Mouse (Mus musculus) spleen, adult 10 weeks (tissue): ENCODE measurements around the gene Ccdc87. TPM values are rescaled to one million over a fixed set of nuclear protein-coding genes. Genes with fewer than 3 reads are reported as not detected.

Experiments
- polyA plus RNA-seq: library from polyadenylated mRNA; stranded (reverse); fragments of 350-450 nt; fragmentation: Illumina TruSeq; extraction: RNeasy Lipid Tissue Mini Kit (QIAGEN cat#74804); gene quantifications from one replicate; pipeline ENCODE4 v1.2.3, GENCODE M21; 2015; ENCODE audit warnings: low replicate concordance; ENCODE audit not compliant: insufficient read depth

Ccdc87 gene
- 0.07 TPM for polyA plus RNA-seq

DNA sequence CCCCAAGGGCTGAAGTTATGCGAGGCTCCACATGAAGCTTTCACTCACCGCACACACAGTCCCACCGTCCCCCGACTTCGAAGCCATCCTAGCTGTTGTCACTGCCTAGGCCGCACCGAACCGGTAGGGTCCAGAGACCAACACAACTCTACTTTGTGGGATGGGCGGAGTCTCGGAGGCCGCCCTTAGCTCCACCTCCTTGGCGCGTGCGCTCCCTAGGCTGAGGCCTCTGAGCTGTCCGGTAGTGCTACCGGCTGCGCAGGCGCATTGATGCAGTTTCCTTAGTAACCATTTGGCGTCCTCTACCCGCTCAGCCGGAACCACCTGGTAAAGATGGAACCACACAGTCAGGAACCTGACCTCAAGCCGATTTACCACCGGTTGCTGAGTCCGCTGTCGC, at the start of gene Ccdc87, which contains the start of gene Ccs:
Gene Ccdc87, plus strand, starts transcription at position 218 of the 400 bp plus-strand sequence.
Gene Ccs, minus strand, starts transcription at position 184 of the 400 bp plus-strand sequence.

DNA sequence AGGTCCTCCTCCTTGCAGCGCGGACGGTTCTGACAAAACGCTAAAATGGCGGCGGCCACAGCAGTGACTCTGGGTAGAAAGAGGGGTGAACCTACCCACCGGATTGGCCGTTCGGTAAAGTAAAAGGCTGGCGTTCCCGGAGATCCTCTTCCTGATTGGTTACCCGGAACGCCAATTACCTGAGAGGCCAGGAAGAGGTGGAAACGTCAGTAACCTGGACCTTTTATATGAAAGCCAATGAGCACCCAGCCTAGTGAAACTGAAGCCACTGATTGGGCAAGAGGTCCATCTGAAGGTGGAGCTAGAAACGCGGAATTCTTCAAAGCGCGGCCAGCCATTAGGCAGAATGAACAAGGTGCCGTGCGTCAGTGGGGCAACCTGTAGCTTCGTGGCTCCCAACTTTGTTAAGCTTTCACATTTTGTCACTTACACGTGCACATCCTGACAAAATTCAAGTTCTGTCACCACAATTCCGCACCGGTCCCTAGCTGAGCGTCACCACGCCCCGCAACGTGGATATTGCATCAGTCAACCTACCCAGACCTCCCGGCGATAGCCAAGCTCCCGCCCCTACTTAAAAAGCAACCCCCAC, 45.2 kb upstream of the Ccdc87 start, which contains the start of gene Rbm4:
Gene Rbm4, minus strand, starts transcription at position 71 of the 592 bp plus-strand sequence.

GRCm38 (mm10) chr19:4811063-4811908, 27.9 kb upstream of the Ccdc87 start, which contains the start of the genes Gm21992 and Rbm14:
TSS of gene Gm21992 (minus strand) at chr19:4811612.
TSS of gene Rbm14 (minus strand) at chr19:4811634.

DNA sequence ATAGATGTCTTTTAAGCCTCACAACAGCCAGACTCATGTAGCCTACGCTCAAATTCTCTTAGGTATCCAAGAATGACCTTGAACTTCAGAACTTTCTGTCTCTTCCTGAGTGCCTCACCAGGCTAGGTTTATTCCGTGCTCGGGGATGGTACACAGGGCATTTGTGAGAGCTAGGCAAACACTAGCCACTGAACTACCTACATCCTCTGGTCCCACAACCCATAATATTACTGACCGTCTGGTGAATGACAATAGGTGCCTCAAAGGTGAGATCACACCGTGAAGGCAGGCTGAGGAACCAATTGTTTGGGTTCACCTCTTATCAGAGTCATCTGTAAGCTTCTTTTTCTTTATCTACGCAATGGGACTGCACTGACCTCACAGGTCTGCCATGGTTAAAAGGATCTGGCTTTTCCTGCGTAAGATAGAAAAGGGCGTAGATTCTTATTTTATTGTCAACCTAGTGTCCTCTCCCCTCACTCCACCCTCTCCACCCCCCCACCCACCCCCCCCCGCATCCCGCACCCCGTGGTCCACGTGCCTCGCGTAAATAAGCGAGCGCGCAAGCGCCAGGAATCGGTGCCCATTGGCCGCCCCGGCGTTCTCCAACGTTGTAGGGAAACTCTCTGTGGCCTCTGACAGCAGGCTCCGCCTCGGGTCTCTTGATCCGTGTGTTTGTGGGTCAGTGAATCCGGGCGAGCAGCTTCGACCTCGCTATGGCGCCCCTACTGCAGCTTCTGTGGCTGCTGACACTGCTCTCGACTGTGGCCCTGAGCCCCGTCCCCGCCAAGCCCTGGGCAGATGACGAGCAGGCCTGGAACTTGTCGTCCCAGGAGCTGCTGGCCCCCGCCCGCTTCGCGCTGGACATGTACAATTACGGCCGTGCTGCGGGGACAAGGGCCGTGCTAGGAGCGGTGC, 15.6 kb downstream of the Ccdc87 start, which contains the start of gene Ctsf:
Gene Ctsf, plus strand, starts transcription at position 579 of the 918 bp plus-strand sequence.

DNA sequence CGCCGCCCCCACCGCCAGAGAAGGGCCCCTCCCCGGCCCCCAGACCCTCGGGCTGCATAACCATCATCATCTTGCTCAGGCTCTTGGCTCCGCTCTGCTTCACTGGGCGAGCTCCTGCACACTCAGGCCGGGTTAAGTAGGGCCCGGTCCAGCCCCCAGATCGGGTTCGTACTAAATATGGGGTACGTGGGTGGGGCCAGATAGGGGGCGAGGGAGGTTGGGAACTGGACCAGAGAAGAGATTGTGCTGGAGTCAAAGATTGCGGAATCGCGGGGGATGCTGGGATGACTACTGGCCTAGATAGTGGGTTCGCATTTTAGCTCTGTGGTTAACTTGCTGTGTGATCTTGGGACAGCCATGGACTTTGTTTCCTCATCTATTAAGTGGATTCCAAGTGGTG, 38.6 kb downstream of the Ccdc87 start, which contains the start of gene Actn3:
Gene Actn3, minus strand, starts transcription at position 125 of the 400 bp plus-strand sequence.

DNA sequence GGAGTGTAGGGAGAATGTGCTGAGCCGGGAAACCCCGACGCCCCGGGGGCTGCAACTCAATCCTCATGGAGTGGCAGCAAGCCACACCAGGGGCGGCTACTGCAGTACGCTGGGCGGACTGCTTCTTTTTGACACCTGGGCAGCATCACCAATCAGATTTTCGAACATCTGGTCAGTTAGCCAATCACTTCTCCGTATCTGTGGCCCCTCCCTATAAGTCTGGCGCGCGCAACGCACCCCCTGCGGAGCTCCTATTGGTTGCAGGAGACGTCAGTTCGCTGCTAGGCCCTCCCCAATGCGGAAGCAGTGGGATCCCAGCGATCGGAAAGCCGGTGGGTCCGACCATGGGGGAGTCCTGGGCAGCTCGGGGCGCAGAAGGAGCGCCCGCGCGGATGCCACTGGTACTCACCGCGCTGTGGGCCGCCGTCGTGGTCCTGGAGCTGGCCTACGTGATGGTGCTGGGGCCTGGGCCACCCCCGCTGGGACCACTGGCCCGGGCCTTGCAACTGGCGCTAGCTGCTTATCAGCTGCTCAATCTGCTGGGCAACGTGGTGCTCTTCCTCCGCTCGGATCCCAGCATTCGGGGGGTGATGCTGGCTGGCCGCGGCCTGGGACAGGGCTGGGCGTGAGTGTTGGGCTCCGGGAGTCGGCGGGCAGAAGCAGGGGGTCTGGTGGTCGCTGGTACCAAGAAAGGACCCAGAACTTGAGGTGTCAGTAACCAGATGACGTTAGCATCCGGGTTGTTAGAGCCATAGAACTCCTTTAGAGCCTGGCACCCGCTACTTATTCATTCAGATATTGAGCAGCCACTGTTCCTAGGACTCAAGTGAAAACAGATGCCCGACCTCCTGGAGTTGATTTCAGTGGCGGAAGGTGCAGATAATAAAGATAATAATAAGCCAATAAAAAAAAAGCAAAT, 39.5 kb downstream of the Ccdc87 start, which contains the start of gene Zdhhc24:
Gene Zdhhc24, plus strand, starts transcription at position 264 of the 919 bp plus-strand sequence.

Other genes with a start within 250 kb of the Ccdc87 start
- 0.07 TPM for gene Lrfn4, start 223.7 kb upstream of the Ccdc87 start, polyA plus RNA-seq
- 27.0 TPM for gene Rce1, start 213.7 kb upstream of the Ccdc87 start, polyA plus RNA-seq
- gene Gm960, start 140.7 kb upstream of the Ccdc87 start, polyA plus RNA-seq = not detected
- 0.07 TPM for gene Sptbn2, start 128.2 kb upstream of the Ccdc87 start, polyA plus RNA-seq
- gene Rbm4b, start 82.9 kb upstream of the Ccdc87 start, polyA plus RNA-seq = 22.5 TPM
- gene Rbm4, start 45.5 kb upstream of the Ccdc87 start, polyA plus RNA-seq = 37.4 TPM
- 33.4 TPM for gene Gm21992, start 27.8 kb upstream of the Ccdc87 start, polyA plus RNA-seq
- 20.5 TPM for gene Rbm14, start 27.7 kb upstream of the Ccdc87 start, polyA plus RNA-seq
- gene Ccs, start within 50 bp of the Ccdc87 start, polyA plus RNA-seq = 16.5 TPM
- gene Ctsf, start 15.8 kb downstream of the Ccdc87 start, polyA plus RNA-seq = 10.2 TPM
- not detected for gene Actn3, start 38.5 kb downstream of the Ccdc87 start, polyA plus RNA-seq
- 17.8 TPM for gene Zdhhc24, start 39.3 kb downstream of the Ccdc87 start, polyA plus RNA-seq
- 1.2 TPM for gene Bbs1, start 67.3 kb downstream of the Ccdc87 start, polyA plus RNA-seq
- 28.7 TPM for gene Dpp3, start 88.9 kb downstream of the Ccdc87 start, polyA plus RNA-seq
- 0.64 TPM for gene Peli3, start 103.8 kb downstream of the Ccdc87 start, polyA plus RNA-seq
- gene Mrpl11, start 122.8 kb downstream of the Ccdc87 start, polyA plus RNA-seq = 45.7 TPM
- 0.28 TPM for gene Npas4, start 150.9 kb downstream of the Ccdc87 start, polyA plus RNA-seq
- gene Slc29a2, start 184.5 kb downstream of the Ccdc87 start, polyA plus RNA-seq = 1.3 TPM
- gene B4gat1, start 199.5 kb downstream of the Ccdc87 start, polyA plus RNA-seq = 10.3 TPM
- gene AC124502.3, start 199.5 kb downstream of the Ccdc87 start, polyA plus RNA-seq = 0.86 TPM
- 22.9 TPM for gene Brms1, start 202.0 kb downstream of the Ccdc87 start, polyA plus RNA-seq
- 0.51 TPM for gene Rin1, start 211.1 kb downstream of the Ccdc87 start, polyA plus RNA-seq
- gene Cd248, start 228.7 kb downstream of the Ccdc87 start, polyA plus RNA-seq = 1.2 TPM
- gene Tmem151a, start 246.2 kb downstream of the Ccdc87 start, polyA plus RNA-seq = 0.29 TPM
- 19.3 TPM for gene Yif1a, start 249.2 kb downstream of the Ccdc87 start, polyA plus RNA-seq